Mouse (Mus musculus) heart, adult 11 months (tissue): ENCODE measurements at regions not wholly inside any gene's neighbourhood (a gene's known extent, or its start where the extent isn't known, plus 50 kb on each side); places are given as distances from the start of the nearest gene placed in this dataset.
A peak's percentile ranks its signal among the peaks of the same experiment; 100 is the strongest.

Experiments
- DNase-seq: peaks from one replicate; pipeline ENCODE4 v3.0.0; 2022

- DNase-seq: no peak
These were observed 391.1 kb upstream of the Mef2c start for GRCm38 (mm10) chr13:83112741-83113140.

- DNase-seq: no peak
These were observed 390.0 kb upstream of the Mef2c start for GRCm38 (mm10) chr13:83113808-83114207.

DNA sequence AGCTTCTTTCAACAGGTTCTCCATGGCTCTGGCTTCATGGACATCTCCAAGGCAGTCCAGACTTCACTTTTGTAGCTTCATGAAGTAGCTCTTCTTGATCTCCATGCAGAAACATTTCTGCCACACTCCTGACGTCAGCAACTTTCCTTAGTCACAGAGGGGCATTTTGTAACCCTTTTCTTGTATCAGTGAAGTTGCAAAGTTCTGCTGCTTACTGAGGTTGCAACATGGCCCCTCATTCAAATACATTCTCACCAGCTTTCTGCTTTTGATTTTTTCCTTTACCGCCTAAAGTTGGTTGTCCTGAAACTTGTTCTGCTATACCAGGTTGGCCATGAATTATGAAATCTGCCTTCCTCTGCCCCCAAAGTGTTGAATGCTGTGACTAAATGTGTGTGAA is 389.4 kb upstream of the Mef2c start:
- DNase-seq: no peak

DNA sequence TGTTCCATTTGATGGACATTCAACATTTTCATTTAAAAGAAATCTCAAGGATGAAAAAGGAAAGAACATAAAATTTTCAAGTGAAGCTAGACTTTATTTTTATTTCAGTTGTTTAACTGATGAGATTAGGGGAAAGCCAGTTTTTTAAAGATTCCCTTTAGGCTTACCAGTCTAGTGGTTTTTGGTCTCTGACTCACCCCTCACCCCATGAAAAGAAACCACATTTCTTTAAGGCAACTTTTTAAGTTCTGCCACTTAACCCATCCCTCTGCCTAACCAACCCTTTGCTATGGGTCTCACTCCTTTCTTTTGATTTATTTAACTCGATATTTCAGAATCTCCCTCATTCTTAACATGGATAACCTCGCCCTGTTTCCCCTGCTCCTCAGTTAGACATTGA is 388.1 kb upstream of the Mef2c start:
- no peak for DNase-seq

GRCm38 (mm10) chr13:83120343-83120742 is 383.5 kb upstream of the Mef2c start:
- DNase-seq: no peak

DNA sequence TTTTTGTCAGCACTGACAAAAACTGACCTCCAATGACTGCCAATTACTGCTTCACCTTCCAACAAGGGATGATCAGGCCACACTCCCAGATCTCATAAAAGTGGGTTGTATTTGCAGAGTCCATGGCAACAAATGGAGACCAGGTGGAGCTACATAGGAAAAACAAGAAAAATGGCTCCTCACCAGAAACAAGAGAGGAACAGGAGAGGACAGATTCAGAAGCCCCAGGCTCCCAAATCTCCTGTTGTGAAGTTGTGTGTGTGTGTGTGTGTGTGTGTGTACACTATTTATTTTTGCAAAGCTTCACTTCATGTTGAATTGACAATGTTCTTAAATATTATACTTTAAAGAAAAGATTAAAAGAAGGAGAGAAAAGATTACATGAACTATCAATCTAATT is 380.2 kb upstream of the Mef2c start:
- DNase-seq: no peak

DNA sequence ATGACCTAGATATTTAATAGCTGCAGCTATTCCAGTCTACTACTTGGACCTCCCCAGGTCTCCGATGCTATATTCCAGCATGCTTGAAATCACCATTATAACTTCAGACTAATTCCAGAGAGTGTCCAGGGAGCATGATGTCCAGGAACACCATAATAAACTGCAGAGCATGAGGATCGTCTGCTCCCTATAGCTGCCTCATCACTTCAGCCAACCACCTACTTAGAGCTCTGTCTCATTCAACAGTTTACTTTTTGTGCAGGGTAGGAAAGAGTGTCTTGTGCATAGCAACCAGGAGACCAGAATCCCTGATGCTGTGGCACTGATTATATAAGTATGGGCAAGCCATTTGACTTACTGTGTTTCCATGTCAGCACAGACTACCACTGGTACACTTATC is 379.2 kb upstream of the Mef2c start:
- no peak for DNase-seq

DNA sequence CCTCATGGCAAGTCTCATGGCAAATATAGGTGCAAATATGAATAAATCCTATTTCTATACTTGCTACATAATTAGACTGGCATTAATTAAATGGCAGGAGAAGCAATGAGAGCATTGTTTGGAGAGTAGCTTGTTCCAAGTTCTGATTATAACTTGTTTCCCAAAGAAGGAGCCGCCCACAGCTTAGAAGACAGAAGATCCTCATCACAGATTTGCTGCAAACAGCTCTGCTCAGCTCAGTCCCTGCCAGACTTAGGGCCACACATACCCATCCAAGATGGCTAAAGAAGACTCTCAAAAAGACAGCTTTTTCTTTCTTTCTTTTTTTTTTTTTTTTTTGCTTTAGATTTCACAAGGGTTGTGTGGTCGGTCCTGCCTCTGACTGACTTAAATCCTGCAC is 377.4 kb upstream of the Mef2c start:
- DNase-seq: no peak

GRCm38 (mm10) chr13:83131129-83131981 is 372.5 kb upstream of the Mef2c start:
- no peak for DNase-seq

DNA sequence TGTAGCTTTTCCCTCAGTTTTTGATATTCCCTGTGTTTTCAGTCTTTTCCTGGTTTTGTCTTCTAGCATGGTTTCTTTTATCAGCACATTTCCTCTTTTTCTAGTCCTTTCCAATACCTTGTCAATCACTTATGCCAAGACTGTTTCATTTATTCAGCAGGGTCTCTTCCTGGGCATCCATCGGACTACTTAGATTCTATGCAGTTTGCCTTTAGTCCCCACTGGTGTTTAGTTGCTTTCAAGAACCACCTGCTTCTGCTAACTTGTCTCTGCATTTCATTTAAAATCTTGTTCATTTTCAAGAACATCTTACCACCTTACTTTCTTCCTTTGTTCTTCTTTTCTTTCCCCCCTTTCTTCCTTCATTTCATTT is 371.9 kb upstream of the Mef2c start:
- DNase-seq: no peak

DNA sequence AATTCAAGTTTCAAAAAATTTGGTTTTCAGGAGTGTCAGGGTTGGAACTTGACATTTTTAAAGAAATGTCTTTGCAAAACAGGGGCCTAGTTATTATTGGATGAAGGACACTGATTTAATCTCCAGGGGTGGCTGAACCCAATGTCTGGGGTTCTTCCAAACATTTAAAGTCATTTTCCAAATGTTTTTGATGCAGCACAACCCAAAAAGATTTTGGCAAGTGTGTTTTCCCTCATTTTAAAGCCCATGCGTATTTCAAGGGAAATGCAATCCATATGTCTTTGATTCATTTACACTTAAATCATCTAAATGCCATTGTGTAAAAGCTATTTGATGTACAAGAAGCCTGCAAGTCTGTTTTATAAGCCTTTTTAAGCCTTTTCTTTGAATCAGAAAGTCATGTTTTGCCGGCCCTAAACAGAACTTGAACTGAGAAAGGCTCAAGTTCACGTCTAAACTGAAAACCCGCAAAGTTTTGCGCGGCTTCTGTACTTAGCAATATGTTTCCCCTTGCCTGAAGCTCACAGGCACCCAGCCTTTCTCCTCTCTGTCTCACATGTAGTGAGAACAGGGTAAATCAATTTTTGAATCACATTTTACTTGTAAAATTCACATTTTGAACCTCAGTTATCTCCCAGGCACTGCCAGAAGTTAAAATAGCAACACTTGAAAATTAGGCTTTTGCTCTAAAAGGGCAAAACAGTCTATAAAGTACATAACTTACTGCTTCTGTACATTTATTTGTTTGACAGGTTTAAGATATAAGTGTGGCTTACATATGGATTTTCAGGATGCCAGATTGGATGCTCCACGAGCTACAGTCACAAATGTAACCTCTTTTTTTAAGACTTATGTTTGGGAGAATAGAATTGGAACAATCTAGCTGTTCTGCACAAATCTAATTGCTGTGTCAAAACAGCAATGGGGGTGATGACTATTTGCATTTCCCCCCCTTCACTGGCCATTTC is 370.9 kb upstream of the Mef2c start:
- DNase-seq: no peak

DNA sequence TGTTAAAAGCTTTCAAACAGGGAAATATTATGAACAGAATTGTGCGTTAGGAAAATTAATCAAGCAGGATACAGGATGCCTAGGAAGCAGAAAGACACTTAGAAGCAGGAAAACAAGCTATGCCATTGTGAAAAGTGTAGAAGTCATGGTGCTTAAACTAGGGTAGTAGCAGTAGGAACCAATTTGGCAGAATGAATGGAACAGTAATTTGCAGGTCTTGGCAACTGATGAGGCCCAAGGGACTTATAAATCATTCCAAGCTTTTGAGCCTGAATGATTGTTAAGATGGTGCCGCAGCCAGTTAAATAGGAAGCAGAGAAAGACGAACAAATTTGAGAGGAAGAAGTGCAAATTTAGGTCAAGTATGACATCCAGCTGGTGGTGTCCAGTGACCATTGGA is 360.5 kb upstream of the Mef2c start:
- no peak for DNase-seq

DNA sequence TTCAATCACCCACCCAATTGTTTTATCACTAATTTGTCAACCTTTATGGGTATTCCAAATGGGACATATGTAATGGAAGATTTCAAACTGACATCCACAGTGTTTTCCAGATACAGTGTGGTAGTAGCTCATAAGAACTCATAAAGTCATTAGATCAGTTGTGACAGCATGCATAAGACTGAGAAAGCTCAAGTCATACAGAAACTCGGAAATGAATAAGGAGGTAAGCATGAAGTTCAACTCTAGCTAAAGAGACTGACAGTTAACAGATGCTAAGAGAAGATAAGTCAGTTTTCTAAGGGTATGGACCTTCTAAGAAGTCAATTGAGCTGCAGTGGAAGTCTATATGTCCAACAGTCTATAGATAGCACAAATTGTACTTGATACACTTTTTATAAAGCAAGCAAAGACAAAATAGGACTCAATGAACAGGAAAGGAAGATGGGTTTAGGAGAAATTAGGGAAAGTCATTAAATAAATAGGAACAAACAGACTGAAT is 349.2 kb upstream of the Mef2c start:
- no peak for DNase-seq

DNA sequence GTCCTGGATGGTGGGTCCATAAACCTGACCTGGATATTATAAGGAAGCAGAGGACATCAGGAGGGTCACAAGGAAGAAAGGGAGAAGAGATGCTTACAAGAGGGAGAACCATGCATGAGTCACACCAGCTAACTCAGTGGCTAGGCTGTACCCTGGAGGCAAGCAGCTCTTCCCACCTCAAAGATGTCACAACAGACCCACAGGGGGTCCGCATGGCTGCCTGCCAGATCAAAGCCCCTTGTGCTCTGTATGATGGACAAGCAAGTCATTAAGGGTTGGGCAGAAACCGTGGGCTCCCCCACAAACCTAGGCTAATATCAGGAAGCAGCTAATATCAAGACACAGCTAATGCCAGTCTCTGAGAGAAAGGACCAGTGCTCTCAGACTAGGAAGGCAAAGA is 343.9 kb upstream of the Mef2c start:
- DNase-seq: peak; percentile 78

- DNase-seq: no peak
These were observed 341.1 kb upstream of the Mef2c start for GRCm38 (mm10) chr13:83162761-83163160.

- DNase-seq: no peak
These were observed 328.7 kb upstream of the Mef2c start for GRCm38 (mm10) chr13:83175086-83175485.

DNA sequence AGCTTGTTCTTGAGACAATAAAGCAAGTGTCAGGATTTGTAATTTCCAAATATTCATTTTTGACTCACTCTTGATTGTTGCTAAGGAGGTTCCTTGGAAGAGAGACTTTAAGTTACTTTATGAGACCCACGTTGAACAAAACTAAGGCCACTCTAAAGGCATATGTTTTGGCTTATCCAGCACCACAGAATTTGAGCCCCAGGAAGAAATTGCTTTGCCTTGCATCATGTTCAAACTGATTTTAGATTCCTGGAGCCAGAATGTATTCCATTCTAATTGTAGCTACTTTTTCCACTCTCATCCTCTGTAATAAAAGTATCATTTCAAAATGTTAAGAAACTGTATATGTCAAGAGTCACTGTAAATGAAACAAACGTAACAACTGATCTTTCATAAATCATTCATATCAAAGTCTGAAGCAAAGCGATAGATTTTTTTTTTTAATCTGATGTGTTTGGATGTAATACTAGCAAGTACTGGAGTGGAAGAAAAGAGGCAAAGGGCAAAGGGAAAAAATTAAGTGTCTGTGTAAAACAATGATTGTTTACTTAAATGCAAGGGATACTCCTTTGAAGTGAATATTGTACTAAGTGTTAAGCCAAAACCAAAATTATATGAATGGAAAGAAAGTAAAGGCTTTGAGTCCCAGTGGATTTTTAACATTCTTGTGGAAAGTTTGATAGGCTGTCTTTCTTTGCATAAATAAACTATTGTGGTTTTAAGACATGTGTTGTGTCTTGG is 301.7 kb upstream of the Mef2c start:
- no peak for DNase-seq

- no peak for DNase-seq
These were observed 297.2 kb upstream of the Mef2c start for GRCm38 (mm10) chr13:83206622-83207021.

- DNase-seq: no peak
These were observed 296.3 kb upstream of the Mef2c start for GRCm38 (mm10) chr13:83207513-83207912.

- no peak for DNase-seq
These were observed 295.7 kb upstream of the Mef2c start for GRCm38 (mm10) chr13:83208111-83208510.

- DNase-seq: no peak
These were observed 289.0 kb upstream of the Mef2c start for GRCm38 (mm10) chr13:83214811-83215210.

DNA sequence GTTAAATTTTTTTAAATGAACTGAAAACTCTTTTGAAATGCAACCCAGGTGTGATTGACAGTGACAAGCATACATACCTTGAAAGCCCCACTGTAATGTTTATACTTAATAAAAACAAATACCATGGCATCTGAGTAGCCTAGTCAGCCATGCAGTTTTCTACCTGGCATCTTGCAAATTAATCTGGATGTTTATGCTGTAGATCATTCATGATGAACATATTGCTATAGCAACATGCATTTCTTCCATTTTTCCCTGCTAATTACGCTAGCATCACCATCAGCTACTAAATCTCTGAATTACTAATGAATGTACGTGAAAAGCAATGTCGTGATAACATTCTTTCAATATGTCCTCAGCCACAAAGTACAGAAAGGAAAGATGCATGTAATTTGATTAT is 287.4 kb upstream of the Mef2c start:
- DNase-seq: no peak

DNA sequence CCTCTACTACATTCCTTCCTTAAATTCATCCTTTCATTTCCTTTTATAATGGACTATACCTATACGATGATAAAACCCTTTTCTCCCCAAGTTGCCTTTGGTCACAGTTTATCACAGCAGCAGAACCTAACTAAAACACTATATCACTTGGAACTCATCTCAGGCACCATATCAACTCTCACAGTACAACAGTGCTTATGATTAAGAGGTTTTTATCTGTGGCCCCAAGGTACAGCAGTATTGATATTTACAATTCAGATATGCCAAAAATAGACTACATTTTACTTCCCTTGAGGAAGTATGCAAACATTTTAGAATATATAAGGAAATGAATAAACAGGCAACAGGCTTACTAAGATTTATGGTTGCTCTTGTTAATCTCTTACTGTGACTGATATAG is 251.4 kb upstream of the Mef2c start:
- no peak for DNase-seq
